Mouse (Mus musculus): Measurements from ENCODE around the gene Sf3a2. TPM values are rescaled to one million over a fixed set of nuclear protein-coding genes. Genes with fewer than 3 reads are reported as not detected.

Gene Sf3a2
- total RNA-seq, 4 experiments from 2014 or later = 52.0 to 78.6 (median 55.5) TPM

Small RNA genes lying within 50 kb of the gene (microRNA-seq; reads per million reads assigned to microRNA genes)
- gene Mir1982 = 0.88 to 2.5 reads per million in 2 experiments

Other genes with a start within 250 kb of the Sf3a2 start
- 10 to 100 TPM; 54.2 to 60.1 (median 57.0) TPM for gene Rexo1, start 236.6 kb upstream of the Sf3a2 start, total RNA-seq (2022)
- gene Klf16, start 220.9 kb upstream of the Sf3a2 start, total RNA-seq (2022) = 10 to 100 TPM; 12.7 to 15.4 (median 14.6) TPM
- 100 to 1,000 TPM in 1 of 4 experiments, 10 to 100 TPM in 3; 97.0 to 101 (median 97.8) TPM for gene Abhd17a, start 207.9 kb upstream of the Sf3a2 start, total RNA-seq (2022)
- gene Scamp4, start 195.3 kb upstream of the Sf3a2 start, total RNA-seq (2022) = 10 to 100 TPM; 58.7 to 79.9 (median 70.3) TPM
- 1 to 10 TPM; 1.8 to 4.7 (median 2.9) TPM for gene Adat3, start 195.3 kb upstream of the Sf3a2 start, total RNA-seq (2022)
- 1 to 10 TPM; 1.0 to 4.8 (median 3.5) TPM for gene Gm49322, start 192.2 kb upstream of the Sf3a2 start, total RNA-seq (2022)
- 100 to 1,000 TPM; 157 to 173 (median 165) TPM for gene Csnk1g2, start 175.4 kb upstream of the Sf3a2 start, total RNA-seq (2022)
- 10 to 100 TPM; 63.4 to 94.6 (median 79.1) TPM for gene Btbd2, start 141.1 kb upstream of the Sf3a2 start, total RNA-seq (2022)
- 100 to 1,000 TPM; 106 to 157 (median 123) TPM for gene Mknk2, start 120.1 kb upstream of the Sf3a2 start, total RNA-seq (2022)
- gene Mob3a, start 96.2 kb upstream of the Sf3a2 start, total RNA-seq (2022) = 10 to 100 TPM; 16.2 to 33.5 (median 25.7) TPM
- gene Izumo4, start 96.0 kb upstream of the Sf3a2 start, total RNA-seq (2022) = 10 to 100 TPM; 19.3 to 46.2 (median 33.3) TPM
- 100 to 1,000 TPM in 2 of 4 experiments, 10 to 100 TPM in 2; 91.8 to 136 (median 113) TPM for gene Ap3d1, start 55.9 kb upstream of the Sf3a2 start, total RNA-seq (2022)
- 10 to 100 TPM; 35.0 to 78.6 (median 57.4) TPM for gene Dot1l, start 43.0 kb upstream of the Sf3a2 start, total RNA-seq (2022)
- gene Plekhj1, start 428 bp downstream of the Sf3a2 start, total RNA-seq (2022) = 100 to 1,000 TPM in 3 of 4 experiments, 10 to 100 TPM in 1; 92.4 to 130 (median 107) TPM
- 1 to 10 TPM in 1 of 4 experiments, under 1 TPM in 3; 0.20 to 1.3 (median 0.68) TPM for gene Amh, start 7.0 kb downstream of the Sf3a2 start, total RNA-seq (2022)
- 10 to 100 TPM in 2 of 4 experiments, 1 to 10 TPM in 2; 5.7 to 23.4 (median 12.4) TPM for gene Jsrp1, start 15.3 kb downstream of the Sf3a2 start, total RNA-seq (2022)
- gene Oaz1, start 28.5 kb downstream of the Sf3a2 start, total RNA-seq (2022) = 1,000 to 10,000 TPM in 1 of 4 experiments, 100 to 1,000 TPM in 3; 825 to 1,012 (median 923) TPM
- gene Lingo3, start 45.8 kb downstream of the Sf3a2 start, total RNA-seq (2022) = 10 to 100 TPM in 3 of 4 experiments, 1 to 10 TPM in 1; 8.4 to 21.5 (median 15.9) TPM
- gene Lsm7, start 57.0 kb downstream of the Sf3a2 start, total RNA-seq (2022) = 10 to 100 TPM; 27.4 to 54.4 (median 34.0) TPM
- 10 to 100 TPM; 28.1 to 45.3 (median 36.1) TPM for gene Sppl2b, start 57.1 kb downstream of the Sf3a2 start, total RNA-seq (2022)
- gene Tmprss9, start 73.7 kb downstream of the Sf3a2 start, total RNA-seq (2022) = under 1 TPM in 1 of 4 experiments, not detected in 3; 0.18 TPM
- 100 to 1,000 TPM; 154 to 235 (median 185) TPM for gene Timm13, start 102.8 kb downstream of the Sf3a2 start, total RNA-seq (2022)
- 10 to 100 TPM; 10.0 to 17.2 (median 15.2) TPM for gene Lmnb2, start 120.0 kb downstream of the Sf3a2 start, total RNA-seq (2022)
- 100 to 1,000 TPM in 1 of 4 experiments, 10 to 100 TPM in 3; 17.5 to 112 (median 73.6) TPM for gene Gadd45b, start 131.9 kb downstream of the Sf3a2 start, total RNA-seq (2022)
- gene Gng7, start 216.7 kb downstream of the Sf3a2 start, total RNA-seq (2022) = 10 to 100 TPM in 2 of 4 experiments, 1 to 10 TPM in 2; 9.4 to 16.6 (median 12.9) TPM
- gene Diras1, start 227.5 kb downstream of the Sf3a2 start, total RNA-seq (2022) = 1 to 10 TPM; 3.6 to 6.5 (median 4.4) TPM
- 10 to 100 TPM; 50.7 to 86.9 (median 66.5) TPM for gene Slc39a3, start 239.2 kb downstream of the Sf3a2 start, total RNA-seq (2022)